Mouse (Mus musculus) myocyte (in vitro differentiated cells): ENCODE measurements around the gene Tsga10.

Experiments used
- MAX ChIP-seq: IDR thresholded peaks from one replicate; pipeline ENCODE4 v1.6.1; 2011; ENCODE audit warnings: low read depth, mild to moderate bottlenecking, control low read depth
- POLR2A ChIP-seq: IDR thresholded peaks from one replicate; pipeline ENCODE4 v1.6.1; 2011; ENCODE audit warnings: low read depth, mild to moderate bottlenecking, control low read depth, moderate library complexity; ENCODE audit not compliant: insufficient read length
- TCF12 ChIP-seq: IDR thresholded peaks from one replicate; pipeline ENCODE4 v1.6.1; 2011; ENCODE audit warnings: mild to moderate bottlenecking, control low read depth; ENCODE audit not compliant: poor library complexity, insufficient read depth, severe bottlenecking
- TCF3 ChIP-seq: IDR thresholded peaks from one replicate; pipeline ENCODE4 v1.6.1; 2011; ENCODE audit warnings: low read depth, control low read depth; ENCODE audit not compliant: insufficient read length

GRCm38 (mm10) chr1:37708270-37708955 lies 157.8 kb downstream of the Tsga10 start:
- TF ChIP-seq POLR2A: no peak
- TF ChIP-seq MAX: no peak
- TF ChIP-seq TCF3: no peak
- TF ChIP-seq TCF12: no peak
